Mouse (Mus musculus): ENCODE measurements at regions not wholly inside any gene's neighbourhood (a gene's known extent, or its start where the extent isn't known, plus 50 kb on each side); places are given as distances from the start of the nearest gene placed in this dataset.
"Not testable (repeated sequence)": the region's sequence is repeated elsewhere in the genome, so short reads cannot be mapped to it uniquely, and the experiment has no call there.

DNA sequence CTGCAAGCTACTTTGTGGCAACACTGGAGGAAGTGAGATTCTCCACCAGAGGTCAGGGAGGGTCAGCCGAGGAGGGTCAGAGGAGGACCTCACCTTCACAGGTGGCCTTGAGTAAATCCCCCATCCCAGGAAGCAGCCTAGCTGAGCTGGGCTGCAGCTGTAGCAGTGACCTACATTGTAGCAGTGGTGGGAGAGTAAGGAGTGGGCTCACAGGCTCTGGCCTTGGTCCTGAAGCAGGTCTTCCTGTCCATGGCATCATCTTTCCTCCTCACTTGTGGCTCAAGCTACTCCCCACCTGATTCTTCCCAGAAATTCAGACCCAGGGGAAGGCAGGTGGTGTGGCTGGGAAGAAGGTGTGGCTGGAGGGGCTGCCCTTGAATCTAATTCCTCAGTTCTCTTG, 84.3 kb downstream of the 1810013L24Rik start:
- not testable (repeated sequence) for H3K4me1 ChIP-seq (ENCODE audit: control insufficient read depth, insufficient read depth, low read depth, low read length); H3K9me3 ChIP-seq (ENCODE audit: control insufficient read depth, low read length); H3K4me2 ChIP-seq (ENCODE audit: low read length); H3K27me3 ChIP-seq (replicated peaks; ENCODE audit: control insufficient read depth, insufficient read depth, low read length); H3K9ac ChIP-seq (ENCODE audit: low read depth, low read length); H3K36me3 ChIP-seq (ENCODE audit: control insufficient read depth, insufficient read depth, low read length); H3K27ac ChIP-seq (ENCODE audit: low read depth, low read length); H3K4me3 ChIP-seq (ENCODE audit: low read length); ATAC-seq
- WGBS = 67% methylated on average over 1 of the region's 1 CpGs

DNA sequence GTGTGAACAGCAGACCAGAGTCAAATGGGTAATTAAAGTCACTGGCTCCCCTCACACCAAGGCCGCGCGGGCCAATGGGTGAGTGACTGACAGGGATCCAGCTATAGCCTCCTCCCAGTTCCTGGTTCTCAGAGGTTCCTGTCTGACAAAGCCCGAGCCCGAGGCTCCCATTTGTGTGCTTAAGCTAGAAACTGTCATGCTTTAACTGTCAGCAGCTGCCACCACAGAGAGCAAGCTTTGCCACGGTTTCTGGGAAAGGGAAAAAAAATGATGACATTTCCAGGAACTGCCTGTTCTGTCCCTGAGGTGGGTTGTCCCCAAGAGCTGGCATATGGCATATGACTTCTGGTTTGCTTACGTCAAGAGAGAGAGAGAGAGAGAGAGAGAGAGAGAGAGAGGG, 86.2 kb downstream of the 1810013L24Rik start:
- no peaks in the 10 kb centered on the region for H3K9me3 ChIP-seq (ENCODE audit: control insufficient read depth, low read length)
- H3K9ac ChIP-seq (ENCODE audit: low read depth, low read length) = peak overlapping the region; percentile 25; the same call in 1 of the 2 replicates
- ATAC-seq = peak; percentile 56; the same call in 1 of the 2 replicates
- WGBS = 35% methylated on average over 7 of the region's 7 CpGs
- no peaks in the 10 kb centered on the region for H3K4me1 ChIP-seq (ENCODE audit: control insufficient read depth, insufficient read depth, low read depth, low read length)
- H3K36me3 ChIP-seq (ENCODE audit: control insufficient read depth, insufficient read depth, low read length) = no peaks in the 10 kb centered on the region
- no peaks in the 10 kb centered on the region for H3K27me3 ChIP-seq (replicated peaks; ENCODE audit: control insufficient read depth, insufficient read depth, low read length)
- H3K4me3 ChIP-seq (ENCODE audit: low read length) = no peak overlapping the region
- H3K27ac ChIP-seq (ENCODE audit: low read depth, low read length) = 0 out of 2 replicates have a peak overlapping the region, but pooled peaks have one; percentile 9
- no peak overlapping the region for H3K4me2 ChIP-seq (ENCODE audit: low read length)

DNA sequence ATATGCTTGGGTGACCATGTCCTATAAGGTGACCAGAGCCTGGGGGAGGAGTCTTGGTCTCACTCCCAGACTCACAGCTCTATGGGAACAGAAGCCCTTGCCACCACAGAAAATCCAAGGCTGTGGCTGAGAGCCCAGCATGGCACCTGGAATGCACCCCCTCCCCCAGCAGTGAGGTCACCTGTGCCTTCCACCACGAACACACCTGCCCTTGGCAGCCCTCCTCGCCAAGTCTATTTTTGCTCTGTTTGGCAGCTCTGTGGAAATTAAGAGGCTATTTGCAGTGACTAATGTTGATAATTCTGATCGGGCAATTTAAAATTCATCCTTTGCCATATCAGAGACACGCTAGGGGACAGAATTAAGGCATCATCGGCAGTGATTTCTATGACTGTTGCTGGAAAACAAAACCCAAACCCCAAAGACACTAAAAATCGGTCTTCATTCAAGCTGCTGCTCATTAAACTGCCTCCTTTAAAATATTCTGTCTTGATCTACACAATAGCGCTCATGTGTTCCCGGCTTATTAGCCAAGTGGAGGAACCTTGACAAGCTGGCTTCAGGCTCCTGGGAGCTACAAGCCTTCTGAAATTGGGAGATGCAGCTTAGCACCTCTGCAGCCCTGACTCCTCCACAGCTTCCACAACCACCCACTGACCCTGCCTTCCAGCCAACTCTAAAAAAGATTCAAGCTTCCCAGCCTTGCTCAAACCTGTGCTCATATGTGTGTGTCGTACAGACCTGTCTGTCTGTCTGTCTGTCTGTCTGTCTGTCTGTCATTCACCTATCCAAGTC, 89.0 kb downstream of the 1810013L24Rik start:
- Histone ChIP-seq H3K9ac (ENCODE audit: low read depth, low read length) (no peak overlapping the region), H3K4me1 (ENCODE audit: control insufficient read depth, insufficient read depth, low read depth, low read length) (no peaks in the 10 kb centered on the region), H3K27me3 (replicated peaks; ENCODE audit: control insufficient read depth, insufficient read depth, low read length) (no peaks in the 10 kb centered on the region), H3K9me3 (ENCODE audit: control insufficient read depth, low read length) (no peaks in the 10 kb centered on the region), H3K4me3 (ENCODE audit: low read length) (no peak overlapping the region), H3K4me2 (ENCODE audit: low read length) (no peak overlapping the region), H3K27ac (ENCODE audit: low read depth, low read length) (no peak overlapping the region), H3K36me3 (ENCODE audit: control insufficient read depth, insufficient read depth, low read length) (no peaks in the 10 kb centered on the region)
- no peak for ATAC-seq
- WGBS = 74% methylated on average over 9 of the region's 9 CpGs

DNA sequence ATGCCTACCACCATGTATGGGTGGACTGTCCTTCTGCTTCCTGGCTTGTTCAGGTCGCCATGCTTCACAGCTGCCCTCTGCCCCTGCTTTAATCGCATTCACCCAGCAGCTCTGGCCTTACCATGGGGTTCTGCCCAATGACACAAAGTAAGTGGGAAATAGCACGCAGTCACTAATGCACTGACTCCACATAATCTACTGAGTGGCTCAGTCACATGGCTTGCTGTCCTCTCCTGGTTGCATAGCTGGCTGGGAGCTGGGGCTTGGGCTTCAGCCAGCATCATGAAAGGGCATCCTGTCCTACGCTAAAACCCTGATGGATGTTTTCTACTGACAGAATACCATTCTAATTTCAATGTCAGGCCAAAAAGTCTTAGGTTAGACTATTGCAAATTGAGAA, 94.8 kb downstream of the 1810013L24Rik start:
- H3K27ac ChIP-seq (ENCODE audit: low read depth, low read length) = no peak overlapping the region
- 89% methylated on average over 4 of the region's 4 CpGs for whole genome bisulfite sequencing

DNA sequence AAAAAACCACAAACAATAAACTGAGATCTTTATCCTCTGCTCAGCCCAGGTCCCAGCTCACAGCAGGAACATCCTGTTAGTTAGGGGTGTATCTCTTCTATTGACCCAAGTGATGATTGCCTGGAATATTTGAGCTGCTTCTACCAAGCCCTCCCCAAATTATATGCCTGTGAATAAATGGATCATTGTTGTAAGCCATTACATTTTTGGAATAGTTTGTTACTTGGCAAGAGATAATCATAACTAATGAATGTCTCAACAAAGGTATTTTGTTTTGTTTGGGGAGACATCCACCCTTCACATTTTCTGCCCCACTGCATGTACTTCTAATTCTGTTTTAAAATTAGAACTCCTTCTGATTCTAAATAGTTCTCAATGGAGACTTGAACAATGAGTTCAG, 102.1 kb downstream of the 1810013L24Rik start:
- Histone ChIP-seq H3K4me2 (ENCODE audit: low read length) (no peak overlapping the region), H3K36me3 (ENCODE audit: control insufficient read depth, insufficient read depth, low read length) (no peaks in the 10 kb centered on the region), H3K9ac (ENCODE audit: low read depth, low read length) (no peak overlapping the region), H3K27ac (ENCODE audit: low read depth, low read length) (no peak overlapping the region), H3K4me3 (ENCODE audit: low read length) (no peak overlapping the region), H3K27me3 (replicated peaks; ENCODE audit: control insufficient read depth, insufficient read depth, low read length) (no peaks in the 10 kb centered on the region), H3K9me3 (ENCODE audit: control insufficient read depth, low read length) (no peaks in the 10 kb centered on the region), H3K4me1 (ENCODE audit: control insufficient read depth, insufficient read depth, low read depth, low read length) (no peaks in the 10 kb centered on the region)
- ATAC-seq = no peak

More for the DNA sequence above, 94.8 kb downstream of the 1810013L24Rik start:
- no peak overlapping the region for H3K4me2 ChIP-seq (ENCODE audit: low read length)
- no peaks in the 10 kb centered on the region for H3K27me3 ChIP-seq (replicated peaks; ENCODE audit: control insufficient read depth, insufficient read depth, low read length)
- ATAC-seq = no peak
- no peak overlapping the region for H3K9ac ChIP-seq (ENCODE audit: low read depth, low read length)
- H3K36me3 ChIP-seq (ENCODE audit: control insufficient read depth, insufficient read depth, low read length) = no peaks in the 10 kb centered on the region
- no peak overlapping the region for H3K4me3 ChIP-seq (ENCODE audit: low read length)
- H3K9me3 ChIP-seq (ENCODE audit: control insufficient read depth, low read length) = no peaks in the 10 kb centered on the region
- no peaks in the 10 kb centered on the region for H3K4me1 ChIP-seq (ENCODE audit: control insufficient read depth, insufficient read depth, low read depth, low read length)

DNA sequence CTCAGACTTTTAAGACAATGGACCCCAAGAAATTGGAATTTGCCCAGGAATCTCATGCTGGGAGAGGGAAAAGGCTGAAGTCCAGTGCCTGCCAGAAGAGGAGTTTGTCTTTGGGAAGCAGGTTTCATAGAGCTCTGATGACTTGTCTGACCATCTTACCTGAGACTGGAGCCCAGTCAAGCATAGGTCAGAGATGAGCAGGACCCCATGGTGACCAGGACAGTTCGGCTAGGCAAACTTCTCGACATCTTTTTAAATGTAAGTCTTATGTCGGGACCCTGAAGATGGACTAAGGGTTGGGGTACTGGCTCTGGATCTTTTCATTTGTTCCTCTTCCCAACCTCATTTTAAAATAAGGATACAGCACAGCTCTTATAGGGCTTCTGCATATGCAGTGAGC, 103.2 kb downstream of the 1810013L24Rik start:
- 98% methylated on average over 3 of the region's 3 CpGs for WGBS
- no peak overlapping the region for H3K4me3 ChIP-seq (ENCODE audit: low read length)
- no peaks in the 10 kb centered on the region for H3K36me3 ChIP-seq (ENCODE audit: control insufficient read depth, insufficient read depth, low read length)
- no peaks in the 10 kb centered on the region for H3K4me1 ChIP-seq (ENCODE audit: control insufficient read depth, insufficient read depth, low read depth, low read length)
- H3K9ac ChIP-seq (ENCODE audit: low read depth, low read length) = no peak overlapping the region
- no peak overlapping the region for H3K4me2 ChIP-seq (ENCODE audit: low read length)
- ATAC-seq = no peak
- no peaks in the 10 kb centered on the region for H3K9me3 ChIP-seq (ENCODE audit: control insufficient read depth, low read length)
- no peaks in the 10 kb centered on the region for H3K27me3 ChIP-seq (replicated peaks; ENCODE audit: control insufficient read depth, insufficient read depth, low read length)
- H3K27ac ChIP-seq (ENCODE audit: low read depth, low read length) = no peak overlapping the region

DNA sequence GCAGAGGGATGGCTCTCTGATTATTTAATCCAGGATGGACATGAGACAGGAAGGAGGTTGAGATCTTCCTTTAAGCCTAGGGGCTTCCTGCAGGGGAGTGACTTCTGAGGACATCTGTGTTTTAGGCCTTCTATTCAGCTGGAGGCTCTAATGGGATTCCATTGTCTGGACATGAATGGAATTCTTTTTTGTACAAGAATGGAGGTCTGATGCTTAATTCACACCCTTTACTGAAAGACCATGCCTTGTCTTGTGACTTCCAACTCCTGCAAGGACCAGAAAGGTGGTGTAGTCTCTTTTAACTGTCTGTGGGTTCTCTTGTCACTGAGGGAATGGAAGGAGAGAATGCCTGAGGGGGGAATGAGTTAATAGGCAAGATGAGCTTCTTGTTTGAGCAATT, 106.5 kb downstream of the 1810013L24Rik start:
- Histone ChIP-seq H3K36me3 (ENCODE audit: control insufficient read depth, insufficient read depth, low read length) (no peaks in the 10 kb centered on the region), H3K9me3 (ENCODE audit: control insufficient read depth, low read length) (no peaks in the 10 kb centered on the region), H3K4me1 (ENCODE audit: control insufficient read depth, insufficient read depth, low read depth, low read length) (no peaks in the 10 kb centered on the region; the same call in 1 of the 2 replicates), H3K27me3 (replicated peaks; ENCODE audit: control insufficient read depth, insufficient read depth, low read length) (no peaks in the 10 kb centered on the region), H3K9ac (ENCODE audit: low read depth, low read length) (no peak overlapping the region), H3K4me3 (ENCODE audit: low read length) (no peak overlapping the region), H3K4me2 (ENCODE audit: low read length) (no peak overlapping the region), H3K27ac (ENCODE audit: low read depth, low read length) (no peak overlapping the region)
- ATAC-seq = no peak

DNA sequence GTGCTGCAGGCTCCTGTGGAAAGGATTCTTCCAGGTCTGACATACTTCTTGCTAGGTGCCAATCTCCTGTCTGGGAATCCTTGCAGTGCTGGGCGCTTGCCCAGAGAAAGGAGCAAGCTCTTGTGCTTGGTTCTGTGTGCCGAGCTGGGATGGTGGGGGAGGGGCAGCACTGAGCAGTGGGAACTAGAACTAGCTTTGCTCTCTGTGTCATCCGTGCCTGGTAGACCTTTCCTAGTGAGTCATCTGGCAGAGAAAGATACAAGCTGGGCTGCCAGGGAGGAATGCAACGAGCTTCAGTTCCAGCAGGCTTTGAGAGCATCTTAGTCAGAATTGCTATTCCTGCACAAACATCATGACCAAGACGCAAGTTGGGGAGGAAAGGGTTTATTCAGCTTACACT, 108.6 kb downstream of the 1810013L24Rik start:
- Histone ChIP-seq H3K27me3 (replicated peaks; ENCODE audit: control insufficient read depth, insufficient read depth, low read length) (no peaks in the 10 kb centered on the region), H3K27ac (ENCODE audit: low read depth, low read length) (no peak overlapping the region), H3K9me3 (ENCODE audit: control insufficient read depth, low read length) (no peaks in the 10 kb centered on the region), H3K9ac (ENCODE audit: low read depth, low read length) (no peak overlapping the region), H3K4me1 (ENCODE audit: control insufficient read depth, insufficient read depth, low read depth, low read length) (no peaks in the 10 kb centered on the region; the same call in 1 of the 2 replicates), H3K4me2 (ENCODE audit: low read length) (no peak overlapping the region), H3K4me3 (ENCODE audit: low read length) (no peak overlapping the region), H3K36me3 (ENCODE audit: control insufficient read depth, insufficient read depth, low read length) (no peaks in the 10 kb centered on the region)
- ATAC-seq = no peak
- WGBS = 38% methylated on average over 5 of the region's 5 CpGs

DNA sequence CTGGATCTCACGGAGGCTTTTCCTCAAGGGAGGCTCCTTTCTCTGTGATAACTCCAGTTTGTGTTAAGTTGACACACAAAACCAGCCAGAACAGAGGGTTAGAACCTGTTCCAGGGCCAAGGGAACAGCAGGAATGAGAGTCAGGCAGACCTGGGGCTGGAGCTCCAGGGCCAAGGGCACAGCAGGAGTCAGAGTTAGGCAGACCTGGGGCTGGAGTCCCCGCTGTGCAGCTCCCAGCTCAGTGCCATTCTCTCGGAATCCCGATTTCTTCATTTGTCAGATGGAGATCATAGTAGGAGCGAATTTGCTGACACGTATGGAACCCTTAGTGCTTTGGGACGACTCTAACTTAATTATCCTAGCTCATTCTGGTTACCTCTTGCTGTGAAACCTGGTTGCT, 109.2 kb downstream of the 1810013L24Rik start:
- H3K4me3 ChIP-seq (ENCODE audit: low read length) = no peak overlapping the region
- H3K27me3 ChIP-seq (replicated peaks; ENCODE audit: control insufficient read depth, insufficient read depth, low read length) = no peaks in the 10 kb centered on the region
- H3K27ac ChIP-seq (ENCODE audit: low read depth, low read length) = no peak overlapping the region
- no peak for ATAC-seq
- WGBS = 21% methylated on average over 7 of the region's 7 CpGs
- no peak overlapping the region for H3K9ac ChIP-seq (ENCODE audit: low read depth, low read length)
- no peaks in the 10 kb centered on the region for H3K36me3 ChIP-seq (ENCODE audit: control insufficient read depth, insufficient read depth, low read length)
- H3K9me3 ChIP-seq (ENCODE audit: control insufficient read depth, low read length) = no peaks in the 10 kb centered on the region
- H3K4me2 ChIP-seq (ENCODE audit: low read length) = no peak overlapping the region
- no peaks in the 10 kb centered on the region; the same call in 1 of the 2 replicates for H3K4me1 ChIP-seq (ENCODE audit: control insufficient read depth, insufficient read depth, low read depth, low read length)

All from hindbrain, embryonic 16.5 days (tissue).